Mouse (Mus musculus): ENCODE results near the gene E130308A19Rik. TPM values are rescaled to one million over a fixed set of nuclear protein-coding genes. Genes with fewer than 3 reads are reported as not detected.

E130308A19Rik gene
- total and polyA plus RNA-seq, 3 experiments, result 2.4 to 3.4 (median 3.1) TPM

GRCm38 (mm10) chr4:59739882-59740281 lies 113.9 kb downstream of the E130308A19Rik start:
- in situ Hi-C loops (cut with MboI; ENCODE audit: low pct_ligation_motif_present, low pct_unique_long_range_greater_than_20kb, low sequenced_read_pairs), result no loop called here
- Histone ChIP-seq H3K27me3 (replicated peaks) (no peaks in the 10 kb centered on the region), H3K9ac (ENCODE audit: insufficient read depth, low read depth) (no peak overlapping the region), H3K4me2 (ENCODE audit: insufficient read depth, low read depth, poor library complexity, severe bottlenecking) (no peak overlapping the region), H3K4me3 (replicated peaks in 1 of 3; ENCODE audit: low read depth in 2 of 3, low read length in 2 of 3, poor library complexity in 1 of 3) (no peak overlapping the region), H3K4me1 (ENCODE audit: control insufficient read depth in 1 of 2, insufficient read depth in 2 of 2) (no peaks in the 10 kb centered on the region), H3K9me3 (replicated peaks; ENCODE audit: low read length) (peaks cover 2% of the 10 kb centered on the region), H3K79me2 (replicated peaks; ENCODE audit: control insufficient read depth, extremely low read depth, insufficient read depth, poor library complexity, severe bottlenecking) (no peaks in the 10 kb centered on the region), H3K36me3 (replicated peaks in 1 of 2; ENCODE audit: control insufficient read depth in 1 of 2, insufficient read depth in 1 of 2, low read length in 1 of 2) (no peaks in the 10 kb centered on the region), H3K27ac (ENCODE audit: insufficient read depth, low read depth) (no peak overlapping the region)
- dilution Hi-C loops (cut with MboI; ENCODE audit: extremely low pct_ligation_motif_present, extremely low pct_unique_long_range_greater_than_20kb, low sequenced_read_pairs), result no loop called here
- no peak for TF ChIP-seq ELF1 (IDR thresholded peaks at IDR 0.05; ENCODE audit: low read depth, low read length)
- no peak for TF ChIP-seq SMC3 (IDR thresholded peaks at IDR 0.05; ENCODE audit: low read depth, low read length)
- TF ChIP-seq E2F4 (IDR thresholded peaks at IDR 0.05; ENCODE audit: insufficient replicate concordance, low read depth, low read length), result no peak
- no peak for TF ChIP-seq EP300 (IDR thresholded peaks at IDR 0.05; ENCODE audit: low read length)
- TF ChIP-seq POLR2AphosphoS2 (IDR thresholded peaks at IDR 0.05; ENCODE audit: low read depth, low read length), result no peak
- TF ChIP-seq ZMIZ1 (IDR thresholded peaks at IDR 0.05; ENCODE audit: low read depth, low read length), result no peak
- no peak for TF ChIP-seq UBTF (IDR thresholded peaks at IDR 0.05; ENCODE audit: low read depth, low read length)
- TF ChIP-seq ZC3H11A (IDR thresholded peaks at IDR 0.05; ENCODE audit: low read depth, low read length), result no peak
- no peak for DNase-seq (ENCODE audit: extremely low read depth)

DNA sequence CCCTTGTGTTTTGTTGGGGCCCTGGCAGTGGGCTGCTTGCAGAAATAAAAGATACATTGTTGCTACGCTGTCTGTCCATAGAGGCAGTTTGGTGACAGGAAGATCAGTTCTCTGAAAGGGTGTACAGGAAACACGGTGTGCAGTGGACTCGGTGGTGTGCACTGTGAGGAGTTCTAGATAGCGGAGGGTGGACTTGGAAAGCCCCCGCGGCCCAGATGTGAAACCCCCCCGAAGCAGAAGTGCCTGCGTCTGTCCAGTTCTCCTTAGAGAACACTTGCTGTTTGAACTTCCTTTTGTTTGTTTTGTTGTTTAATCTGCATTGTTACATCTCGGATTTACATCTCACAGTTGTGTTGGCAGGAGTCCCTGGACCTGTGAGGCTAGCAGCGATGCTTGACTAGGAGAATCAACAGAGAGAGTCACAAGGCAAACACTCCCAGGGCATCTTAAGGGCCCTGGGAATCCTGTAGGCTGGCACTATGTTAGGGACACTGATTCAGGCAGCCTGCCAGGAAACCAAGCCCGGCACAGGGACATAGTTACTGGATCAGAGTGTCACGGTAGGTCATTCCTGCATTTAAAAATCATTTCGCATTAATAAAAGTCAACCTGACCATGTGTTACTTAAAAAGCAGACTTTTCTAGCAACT lies 127.6 kb downstream of the E130308A19Rik start:
- Histone ChIP-seq H3K79me2 (replicated peaks; ENCODE audit: control insufficient read depth, extremely low read depth, insufficient read depth, poor library complexity, severe bottlenecking) (no peaks in the 10 kb centered on the region), H3K9ac (ENCODE audit: insufficient read depth, low read depth) (no peak overlapping the region), H3K36me3 (replicated peaks in 1 of 2; ENCODE audit: control insufficient read depth in 1 of 2, insufficient read depth in 1 of 2, low read length in 1 of 2) (peaks cover 0 to 5% of the 10 kb centered on the region in 2 experiments), H3K9me3 (replicated peaks; ENCODE audit: low read length) (no peaks in the 10 kb centered on the region), H3K4me3 (replicated peaks in 1 of 3; ENCODE audit: low read depth in 2 of 3, low read length in 2 of 3, poor library complexity in 1 of 3) (no peak overlapping the region), H3K27ac (ENCODE audit: insufficient read depth, low read depth) (no peak overlapping the region), H3K27me3 (replicated peaks) (no peaks in the 10 kb centered on the region), H3K4me1 (ENCODE audit: control insufficient read depth in 1 of 2, insufficient read depth in 2 of 2) (peaks cover 0 to 9% of the 10 kb centered on the region in 2 experiments; a peak in 1 of 4 replicates), H3K4me2 (ENCODE audit: insufficient read depth, low read depth, poor library complexity, severe bottlenecking) (no peak overlapping the region)
- in situ Hi-C loops (cut with MboI; ENCODE audit: low pct_ligation_motif_present, low pct_unique_long_range_greater_than_20kb, low sequenced_read_pairs), result loop anchor here (25.0 kb wide), 2 partner anchors 141 to 391 kb away; no protein-coding TSS in a partner anchor
- TF ChIP-seq ELF1 (IDR thresholded peaks at IDR 0.05; ENCODE audit: low read depth, low read length) (no peak), CHD2 (IDR thresholded peaks at IDR 0.05; ENCODE audit: low read length) (no peak), USF2 (conservative IDR thresholded peaks at IDR 0.05; ENCODE audit: low read depth, low read length) (no peak), ETS1 (conservative IDR thresholded peaks at IDR 0.05; ENCODE audit: low read depth, low read length) (no peak), ZNF384 (IDR thresholded peaks at IDR 0.05; ENCODE audit: low read depth, low read length) (no peak), E2F4 (IDR thresholded peaks at IDR 0.05; ENCODE audit: insufficient replicate concordance, low read depth, low read length) (no peak), BHLHE40 (IDR thresholded peaks at IDR 0.05; ENCODE audit: low read depth, low read length) (no peak), MYC (IDR thresholded peaks at IDR 0.05; ENCODE audit: low read depth, low read length) (no peak), ZC3H11A (IDR thresholded peaks at IDR 0.05; ENCODE audit: low read depth, low read length) (no peak), RCOR1 (conservative IDR thresholded peaks at IDR 0.05; ENCODE audit: low read depth, low read length) (no peak), POLR2A (IDR thresholded peaks at IDR 0.05; ENCODE audit: low read depth, low read length) (no peak), TBP (conservative IDR thresholded peaks at IDR 0.05; ENCODE audit: low read depth, low read length) (no peak), JUND (conservative IDR thresholded peaks at IDR 0.05; ENCODE audit: low read depth, low read length) (no peak)
- no peak for DNase-seq (ENCODE audit: extremely low read depth)
- dilution Hi-C loops (cut with MboI; ENCODE audit: extremely low pct_ligation_motif_present, extremely low pct_unique_long_range_greater_than_20kb, low sequenced_read_pairs), result no loop called here

Measured in CH12.LX (cell line).